ENCODE assay signal across 15 mouse cellular contexts in genomic region chr3:56740902-56741301, GRCm38 (mm10).
"Had no signal": no experiment of that assay in that cellular context is flagged by ENCODE, and none has a peak within 500 bp of the region (broad histone marks: within the 10 kb centered on the region; RNA-seq: fewer than 3 reads in every experiment).

No protein-coding gene starts in this region.

- H3K4me1 ChIP-seq: limb, embryonic 13.5 days; midbrain, embryonic 13.5 days; neural tube, embryonic 15.5 days; stomach, embryonic 15.5 days had no signal

- H3K27me3 ChIP-seq: limb, embryonic 13.5 days; midbrain, embryonic 13.5 days; neural tube, embryonic 15.5 days; stomach, embryonic 15.5 days had no signal

- H3K4me3 ChIP-seq: layer of hippocampus, adult 2 months; left cerebral cortex, adult 2 months; limb, embryonic 13.5 days; midbrain, embryonic 13.5 days; myocyte; neural tube, embryonic 15.5 days; stomach, embryonic 15.5 days had no signal

- DNase-seq: kidney, postnatal 10 days; kidney, postnatal 4 days; lung, adult 18-20 months; right cerebral cortex, postnatal 4 days; spleen, adult 18-20 months; thymus, adult 2 months; thymus, postnatal 25 days had no signal

- H3K36me3 ChIP-seq: limb, embryonic 13.5 days; midbrain, embryonic 13.5 days; neural tube, embryonic 15.5 days; stomach, embryonic 15.5 days had no signal

- H3K9me3 ChIP-seq: limb, embryonic 13.5 days; midbrain, embryonic 13.5 days; neural tube, embryonic 15.5 days; stomach, embryonic 15.5 days had no signal

- H3K27ac ChIP-seq: layer of hippocampus, adult 2 months; left cerebral cortex, adult 2 months; limb, embryonic 13.5 days; liver, embryonic 14.5 days; midbrain, embryonic 13.5 days; neural tube, embryonic 15.5 days; stomach, embryonic 15.5 days had no signal
